Mouse (Mus musculus) monocyte, adult 59 days (primary cell): ENCODE data around the gene Papss2. TPM values are rescaled to one million over a fixed set of nuclear protein-coding genes. Genes with fewer than 3 reads are reported as not detected.

ENCODE experiments used
- total RNA-seq, 2 experiments: library from RNA; stranded (reverse); gene quantifications; one replicate each; pipeline ENCODE4 v1.2.4; 2023

Papss2 gene
- total RNA-seq: 10 to 100 TPM in 1 of 2 experiments, 1 to 10 TPM in 1; 8.0 to 11.7 TPM

DNA sequence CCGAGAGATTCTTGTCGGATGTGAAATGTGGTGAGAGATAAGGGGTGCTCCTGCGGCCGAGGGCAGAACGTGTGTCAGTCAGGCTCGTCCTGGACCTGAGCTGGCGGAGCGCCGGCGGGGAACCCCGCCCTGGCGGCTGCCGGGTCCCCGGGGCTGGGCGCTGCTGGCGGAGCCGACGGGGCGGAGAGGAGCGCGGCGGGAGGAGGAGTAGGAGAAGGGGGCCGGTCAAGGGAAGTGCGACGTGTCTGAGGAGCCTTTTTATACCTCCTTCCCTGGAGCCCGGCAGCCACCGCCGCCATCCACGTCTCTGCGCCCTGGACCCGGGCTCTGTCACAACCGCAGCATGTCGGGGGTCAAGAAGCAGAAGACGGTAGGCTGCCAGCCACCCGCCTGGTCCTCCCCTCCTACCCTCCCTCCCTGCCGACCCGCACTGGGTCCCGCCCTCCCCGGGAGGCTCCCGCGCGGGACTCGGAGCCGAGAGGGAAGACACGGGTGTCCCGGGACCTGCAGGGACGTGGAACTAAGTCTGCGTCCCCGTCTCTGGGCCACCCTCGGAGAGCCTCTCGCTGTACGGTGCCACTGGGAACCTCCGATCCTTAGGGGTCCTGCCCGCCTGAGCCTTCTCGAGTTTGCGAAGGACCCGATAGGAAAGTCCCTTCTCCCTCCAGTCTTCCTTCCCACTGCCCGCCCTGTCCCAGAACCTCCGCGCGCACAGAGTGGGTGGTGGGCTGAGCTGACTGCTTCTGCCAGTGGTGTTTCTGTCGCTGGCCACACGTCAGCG lies at the start of gene Papss2:
Papss2 (plus strand) TSS at position 285 of the 781 bp plus-strand sequence.

Other genes with a start within 250 kb of the Papss2 start
- 100 to 1,000 TPM; 148 to 170 TPM for gene Sgms1, start 206.1 kb upstream of the Papss2 start, total RNA-seq
- 10 to 100 TPM; 46.8 to 62.8 TPM for gene Rpl9-ps6, start 129.2 kb upstream of the Papss2 start, total RNA-seq
- 10 to 100 TPM; 20.5 to 21.4 TPM for gene Minpp1, start 110.0 kb upstream of the Papss2 start, total RNA-seq
- gene Atad1, start 144.0 kb downstream of the Papss2 start, total RNA-seq: 10 to 100 TPM; 35.2 to 46.6 TPM
- gene Pten, start 161.7 kb downstream of the Papss2 start, total RNA-seq: 100 to 1,000 TPM; 139 to 142 TPM